Mouse (Mus musculus) forebrain, embryonic 14.5 days (tissue): ENCODE measurements around the gene Gm49369. TPM values are rescaled to one million over a fixed set of nuclear protein-coding genes. Genes with fewer than 3 reads are reported as not detected.

ENCODE experiments used
- ATAC-seq: fragments of 200-750 bp; cut with Nextera tagmentation; 2 replicates; pipeline ENCODE4 v1.8.0; 2017; ENCODE audit warnings: mild to moderate bottlenecking, moderate library complexity
- DNase-seq: peaks from one replicate; pipeline ENCODE4 v3.0.0-alpha.2; 2015; ENCODE audit warnings: low spot score
- H3K27ac ChIP-seq: fragments of 300-500 bp; sonication (generic); 2 replicates; pipeline ENCODE4 v1.5.1; 2014; ENCODE audit warnings: low read depth, mild to moderate bottlenecking, control low read depth, low read length, moderate library complexity
- H3K27me3 ChIP-seq: fragments of 300-500 bp; sonication (generic); replicated peaks from 2 replicates; pipeline ENCODE4 v1.6.1; 2014; ENCODE audit warnings: low read length, control low read depth, mixed read lengths; ENCODE audit not compliant: control insufficient read depth, insufficient read depth
- H3K36me3 ChIP-seq: fragments of 300-500 bp; sonication (generic); 2 replicates; pipeline ENCODE4 v1.6.1; 2014; ENCODE audit warnings: low read length, control low read depth; ENCODE audit not compliant: control insufficient read depth, insufficient read depth
- H3K4me1 ChIP-seq: fragments of 300-500 bp; sonication (generic); 2 replicates; pipeline ENCODE4 v1.6.1; 2014; ENCODE audit warnings: antibody characterized with exemption, low read length, control low read depth; ENCODE audit not compliant: control insufficient read depth, insufficient read depth
- H3K4me2 ChIP-seq: fragments of 300-500 bp; sonication (generic); 2 replicates; pipeline ENCODE4 v1.6.1; 2014; ENCODE audit warnings: mild to moderate bottlenecking, control low read depth, low read length
- H3K4me3 ChIP-seq: fragments of 300-500 bp; sonication (generic); 2 replicates; pipeline ENCODE4 v1.5.1; 2014; ENCODE audit warnings: low read depth, low read length, control low read depth
- H3K9ac ChIP-seq: fragments of 300-500 bp; sonication (generic); 2 replicates; pipeline ENCODE4 v1.6.1; 2014; ENCODE audit warnings: mild to moderate bottlenecking, low read length, control low read depth, moderate library complexity
- H3K9me3 ChIP-seq: fragments of 300-500 bp; sonication (generic); replicated peaks from 2 replicates; pipeline ENCODE4 v1.6.1; 2016; ENCODE audit warnings: low read length, control low read depth, mixed read lengths; ENCODE audit not compliant: control insufficient read depth
- WGBS: fragments of 180-500 bp; shearing (Covaris S2); extraction: QIAGEN DNeasy Blood & Tissue Kit; methylation state at CpG from one replicate; pipeline ENCODE4 v1.1.7; 2014; 5-methylcytosine and 5-hydroxymethylcytosine counted together
- polyA plus RNA-seq: library from polyadenylated mRNA; unstranded; fragments of >200 nt; fragmentation: Nextera tagmentation; extraction: Ambion mirVana; gene quantifications from 2 replicates; pipeline ENCODE4 v1.2.1, GENCODE M21; 2014

Gm49369 gene
- polyA plus RNA-seq, 1 experiment from 2014 or later: not detected

DNA sequence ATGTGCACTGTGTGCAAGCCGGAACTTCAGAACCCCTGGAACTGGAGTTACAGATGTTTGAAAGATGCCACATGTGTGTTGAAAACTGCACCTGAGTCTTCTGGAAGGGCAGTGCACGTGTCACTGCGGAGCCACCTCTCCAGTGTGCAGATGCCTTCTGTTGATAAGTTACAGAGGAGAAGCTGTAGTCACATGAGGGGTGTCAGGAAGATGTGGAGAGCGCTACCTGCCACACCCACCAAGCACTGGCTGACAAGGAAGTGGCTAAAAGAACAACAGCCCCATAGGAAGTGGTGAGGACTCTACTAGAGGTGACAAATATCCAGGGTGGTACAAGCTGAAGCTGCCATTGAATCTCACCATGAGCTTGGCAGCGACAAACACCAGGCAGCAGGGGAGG, 28.6 kb downstream of the Gm49369 start:
- H3K27ac ChIP-seq: no peak overlapping the region
- H3K9ac ChIP-seq: no peak overlapping the region
- no peaks in the 10 kb centered on the region for H3K9me3 ChIP-seq
- no peak overlapping the region for H3K4me3 ChIP-seq
- DNase-seq (no peak), ATAC-seq (no peak)
- H3K4me1 ChIP-seq: 0 out of 2 replicates have a peak, but pooled peaks cover 4% of the 10 kb centered on the region
- 82% methylated on average over 5 of the region's 5 CpGs for whole genome bisulfite sequencing
- no peaks in the 10 kb centered on the region for H3K27me3 ChIP-seq
- no peak overlapping the region for H3K4me2 ChIP-seq
- H3K36me3 ChIP-seq: no peaks in the 10 kb centered on the region

DNA sequence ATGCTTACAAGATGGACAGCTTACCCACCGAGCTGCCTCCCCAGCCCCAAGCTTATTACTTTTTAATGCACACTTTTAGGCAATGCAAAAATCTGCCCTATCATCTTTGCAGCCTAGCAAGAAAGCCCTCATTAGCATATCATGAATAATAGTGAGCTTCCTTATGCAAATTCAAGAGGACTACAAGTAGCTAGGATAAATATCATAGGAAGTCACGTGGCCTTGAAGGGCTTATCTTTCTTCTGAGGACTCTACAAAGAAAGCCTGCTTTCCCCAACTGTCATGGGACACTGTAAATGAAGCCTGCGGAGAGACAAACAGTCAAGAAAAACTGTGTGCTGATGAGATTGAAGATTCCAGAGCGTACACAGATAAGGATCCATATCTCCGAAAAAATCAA, 30.9 kb downstream of the Gm49369 start:
- no peak overlapping the region for H3K4me2 ChIP-seq
- 0 out of 2 replicates have a peak, but pooled peaks cover 4% of the 10 kb centered on the region for H3K4me1 ChIP-seq
- H3K27ac ChIP-seq: no peak overlapping the region
- peak; percentile 65 for DNase-seq
- no peaks in the 10 kb centered on the region for H3K36me3 ChIP-seq
- no peak overlapping the region for H3K4me3 ChIP-seq
- WGBS: 63% methylated on average over 5 of the region's 5 CpGs
- H3K9ac ChIP-seq: no peak overlapping the region
- H3K27me3 ChIP-seq: no peaks in the 10 kb centered on the region
- ATAC-seq: peak; percentile 68
- H3K9me3 ChIP-seq: no peaks in the 10 kb centered on the region

DNA sequence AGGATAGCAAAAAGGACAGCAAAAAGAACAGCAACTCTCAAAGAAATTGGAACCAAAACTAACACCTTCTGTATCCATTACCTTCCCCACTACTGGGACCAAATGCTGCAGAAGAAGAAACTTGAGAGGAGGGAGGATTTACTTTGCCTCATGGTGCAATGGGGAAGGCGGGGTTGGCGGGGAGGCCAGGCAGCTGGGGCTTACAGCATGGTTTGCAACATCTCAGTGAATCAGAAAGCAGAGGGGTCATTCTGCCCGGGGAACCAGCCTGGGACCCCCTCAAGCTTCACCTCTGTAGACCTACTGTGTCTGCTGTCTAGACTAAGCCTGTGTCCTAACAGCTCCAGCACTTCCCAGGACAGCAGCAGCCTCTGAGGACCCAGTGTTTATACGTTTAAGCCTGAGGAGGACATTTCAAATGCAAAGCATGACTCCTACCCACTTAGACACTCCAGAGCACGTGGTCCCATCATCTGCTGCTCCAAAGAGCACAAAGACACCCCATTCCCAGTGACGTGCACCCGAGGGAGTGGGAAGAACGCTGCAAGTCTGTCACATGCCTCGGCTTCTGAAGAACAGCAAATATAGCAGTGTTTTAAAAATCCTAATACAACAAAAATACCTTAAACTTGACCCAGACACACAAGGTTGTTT, 33.0 kb downstream of the Gm49369 start:
- H3K4me2 ChIP-seq: no peak overlapping the region
- no peaks in the 10 kb centered on the region for H3K27me3 ChIP-seq
- H3K9ac ChIP-seq: peak overlapping the region; percentile 17; the same call in 1 of the 2 replicates
- H3K9me3 ChIP-seq: no peaks in the 10 kb centered on the region
- DNase-seq: peak; percentile 77
- WGBS: 26% methylated on average over 9 of the region's 9 CpGs
- H3K36me3 ChIP-seq: no peaks in the 10 kb centered on the region
- H3K4me1 ChIP-seq: 0 out of 2 replicates have a peak, but pooled peaks cover 4% of the 10 kb centered on the region
- peak overlapping the region; percentile 17; the same call in 1 of the 2 replicates for H3K27ac ChIP-seq
- H3K4me3 ChIP-seq: no peak overlapping the region
- ATAC-seq: peak; percentile 87

DNA sequence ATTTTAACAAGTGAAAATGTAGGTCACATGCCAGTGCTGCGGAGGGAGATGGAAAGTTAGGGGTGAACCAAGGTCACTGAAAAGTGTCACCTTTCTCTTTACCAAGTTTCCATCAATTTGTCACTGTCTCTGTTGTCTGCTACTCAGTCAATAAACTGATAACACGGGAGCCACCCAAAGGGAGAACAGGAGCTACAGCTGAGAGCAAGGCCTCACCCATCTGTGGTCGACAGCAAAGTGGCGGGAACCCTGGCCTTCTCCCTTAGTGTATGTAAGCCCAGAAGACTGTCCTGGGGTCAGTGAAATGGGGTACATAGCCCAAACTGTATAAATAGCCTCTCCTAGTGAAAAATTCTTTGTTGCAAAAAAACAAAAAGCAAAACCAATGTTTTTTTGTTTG, 34.9 kb downstream of the Gm49369 start:
- Histone ChIP-seq H3K4me3 (no peak overlapping the region), H3K4me2 (no peak overlapping the region), H3K9ac (no peak overlapping the region), H3K27me3 (no peaks in the 10 kb centered on the region), H3K27ac (no peak overlapping the region), H3K36me3 (no peaks in the 10 kb centered on the region), H3K9me3 (no peaks in the 10 kb centered on the region), H3K4me1 (0 out of 2 replicates have a peak, but pooled peaks cover 4% of the 10 kb centered on the region)
- DNase-seq (no peak), ATAC-seq (no peak)
- WGBS: 86% methylated on average over 4 of the region's 4 CpGs

DNA sequence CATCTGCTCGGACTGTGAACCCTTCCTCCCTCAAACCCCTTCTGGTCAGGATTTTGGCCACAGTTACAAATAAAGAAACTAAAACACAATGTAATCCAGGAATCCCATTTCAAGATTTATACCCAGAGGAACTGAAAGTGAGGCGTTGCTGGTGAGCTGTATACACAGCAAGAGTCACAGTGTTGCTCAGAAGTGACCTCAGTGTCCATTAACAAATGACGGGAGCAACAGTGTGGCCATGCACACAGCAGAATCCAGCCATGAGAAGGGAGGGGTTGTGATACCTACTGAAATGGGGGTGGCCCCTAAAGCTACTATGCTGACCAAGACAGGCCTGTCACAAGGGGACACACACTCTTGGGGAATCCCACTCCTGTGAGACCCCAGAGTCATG, 40.2 kb downstream of the Gm49369 start:
- no peak for ATAC-seq
- Histone ChIP-seq H3K27me3 (no peaks in the 10 kb centered on the region), H3K9ac (no peak overlapping the region), H3K4me1 (no peaks in the 10 kb centered on the region), H3K4me2 (no peak overlapping the region), H3K4me3 (no peak overlapping the region), H3K27ac (no peak overlapping the region), H3K36me3 (no peaks in the 10 kb centered on the region), H3K9me3 (no peaks in the 10 kb centered on the region)
- no peak for DNase-seq
- WGBS: 80% methylated on average over 3 of the region's 3 CpGs

DNA sequence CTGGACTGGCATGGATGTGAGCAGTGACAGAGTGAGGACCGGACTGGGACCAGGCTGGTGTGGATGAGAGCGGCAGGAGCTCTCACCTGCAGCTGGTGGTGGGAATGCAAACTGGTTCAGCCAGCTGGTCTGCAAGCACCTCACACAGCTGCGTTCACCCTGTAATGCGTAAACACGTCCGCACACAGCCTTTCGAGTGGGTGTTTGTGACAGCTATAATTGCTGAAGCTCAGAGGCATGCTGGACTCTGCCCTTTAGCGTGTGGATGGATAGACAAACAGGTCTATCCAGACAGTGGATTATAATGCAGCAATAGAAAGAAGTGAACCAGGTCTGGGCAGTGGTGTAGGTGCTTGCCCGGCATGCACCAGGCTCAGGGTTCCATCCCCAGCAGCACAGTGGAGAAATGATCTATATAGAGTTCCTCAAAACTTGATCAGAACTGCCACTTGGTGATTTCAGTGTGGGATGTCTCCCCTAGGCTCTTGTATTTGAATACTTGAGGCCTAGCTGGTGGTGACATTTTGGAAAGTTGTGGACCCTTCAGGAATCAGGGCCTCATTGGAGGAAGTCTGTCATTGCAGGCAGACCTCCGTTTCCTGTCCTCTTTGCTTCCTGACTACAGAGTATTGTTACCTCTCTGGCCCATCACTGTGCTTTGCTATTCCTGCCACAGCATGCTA, 40.8 kb downstream of the Gm49369 start:
- 82% methylated on average over 10 of the region's 10 CpGs for WGBS
- no peak for DNase-seq
- no peak overlapping the region for H3K27ac ChIP-seq

DNA sequence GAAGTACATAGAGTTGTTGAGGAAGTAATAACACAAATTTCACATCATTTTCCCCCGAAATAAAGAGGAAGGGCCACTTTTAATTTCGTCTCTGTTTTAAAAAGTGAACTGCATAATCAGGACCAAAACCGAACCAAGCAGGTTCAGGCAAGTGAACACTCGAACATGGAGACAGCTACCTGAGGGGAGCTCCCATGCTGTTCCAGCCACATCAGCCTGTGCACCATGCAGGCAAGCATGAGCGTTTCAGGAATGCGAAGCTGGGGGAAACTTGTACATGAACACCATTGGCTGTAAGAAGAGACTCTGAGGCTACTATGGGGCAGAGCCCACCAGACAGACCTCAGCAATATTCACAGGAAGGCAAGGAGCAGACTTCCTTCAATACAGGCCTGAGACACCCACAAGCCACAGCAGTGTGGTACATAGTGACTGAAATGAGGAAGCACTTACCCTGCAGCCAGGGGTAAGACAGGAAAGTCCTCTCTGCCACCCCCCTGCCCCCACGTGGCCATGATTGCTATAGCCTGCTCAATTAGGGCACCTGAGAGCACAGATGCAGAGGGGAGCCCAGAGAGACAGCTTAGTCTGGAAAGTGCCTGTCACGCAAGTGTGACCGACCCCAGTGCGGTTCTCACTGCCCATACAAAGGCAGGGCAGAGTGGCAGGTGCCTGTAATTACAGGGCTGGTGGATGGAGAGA, 42.0 kb downstream of the Gm49369 start:
- Histone ChIP-seq H3K36me3 (no peaks in the 10 kb centered on the region), H3K27ac (no peak overlapping the region), H3K4me3 (no peak overlapping the region), H3K27me3 (no peaks in the 10 kb centered on the region), H3K9ac (no peak overlapping the region), H3K9me3 (no peaks in the 10 kb centered on the region), H3K4me1 (no peaks in the 10 kb centered on the region), H3K4me2 (no peak overlapping the region)
- 59% methylated on average over 10 of the region's 10 CpGs for WGBS
- no peak for DNase-seq
- no peak for ATAC-seq

More for the DNA sequence above, 40.8 kb downstream of the Gm49369 start:
- no peak overlapping the region for H3K4me3 ChIP-seq
- no peaks in the 10 kb centered on the region for H3K27me3 ChIP-seq
- no peak overlapping the region for H3K9ac ChIP-seq
- H3K36me3 ChIP-seq: no peaks in the 10 kb centered on the region
- no peaks in the 10 kb centered on the region for H3K4me1 ChIP-seq
- no peak for ATAC-seq
- no peak overlapping the region for H3K4me2 ChIP-seq
- no peaks in the 10 kb centered on the region for H3K9me3 ChIP-seq

DNA sequence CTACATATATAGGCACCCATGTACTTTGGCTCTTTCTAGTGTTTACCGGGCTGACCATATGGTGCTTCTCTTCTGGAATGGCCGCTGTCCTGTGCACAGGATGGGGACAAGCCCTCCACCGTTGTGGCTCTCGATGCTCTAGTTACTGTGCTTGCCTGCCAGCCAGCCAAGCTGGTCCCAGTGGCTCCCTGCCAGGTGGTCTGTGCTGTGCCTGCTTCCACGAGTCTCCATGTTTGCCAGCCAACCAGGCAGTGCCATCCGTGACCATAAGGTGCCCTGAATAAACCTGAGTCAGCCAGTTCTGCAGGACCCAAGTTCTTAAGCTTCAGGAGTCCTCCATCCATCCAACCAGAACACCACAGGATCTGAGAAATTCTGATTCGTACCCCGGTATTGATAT, 47.3 kb downstream of the Gm49369 start:
- H3K9me3 ChIP-seq: no peaks in the 10 kb centered on the region
- no peak overlapping the region for H3K4me3 ChIP-seq
- DNase-seq: peak; percentile 29
- no peak overlapping the region for H3K27ac ChIP-seq
- no peaks in the 10 kb centered on the region for H3K27me3 ChIP-seq
- no peaks in the 10 kb centered on the region for H3K4me1 ChIP-seq
- H3K9ac ChIP-seq: no peak overlapping the region
- H3K4me2 ChIP-seq: no peak overlapping the region
- ATAC-seq: no peak
- H3K36me3 ChIP-seq: no peaks in the 10 kb centered on the region
- 64% methylated on average over 8 of the region's 8 CpGs for WGBS

DNA sequence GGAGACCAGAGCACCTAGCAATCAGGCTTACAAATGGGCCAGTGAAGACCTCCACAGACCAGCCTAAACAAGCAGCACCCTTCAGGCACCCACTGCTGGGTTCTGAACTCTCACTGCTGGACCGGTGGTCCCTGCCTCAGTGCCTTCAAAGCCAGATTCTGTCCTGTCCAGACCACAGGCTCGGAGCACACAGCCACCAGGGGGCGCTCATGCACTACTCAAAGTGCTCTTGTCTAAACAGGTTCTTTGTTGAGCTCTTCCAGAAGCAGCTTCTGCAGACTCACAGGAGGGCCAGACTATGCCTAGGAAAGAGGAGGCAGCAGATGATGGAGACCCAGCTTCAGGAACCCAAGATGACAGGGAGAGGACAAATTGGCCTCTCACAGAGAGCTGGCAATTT, 48.2 kb downstream of the Gm49369 start:
- H3K4me3 ChIP-seq: no peak overlapping the region
- H3K27ac ChIP-seq: no peak overlapping the region
- H3K9me3 ChIP-seq: no peaks in the 10 kb centered on the region
- H3K4me1 ChIP-seq: no peaks in the 10 kb centered on the region
- no peaks in the 10 kb centered on the region for H3K27me3 ChIP-seq
- H3K36me3 ChIP-seq: no peaks in the 10 kb centered on the region
- no peak overlapping the region for H3K9ac ChIP-seq
- peak; percentile 84 for ATAC-seq
- WGBS: 6% methylated on average over 3 of the region's 3 CpGs
- DNase-seq: peak; percentile 95
- no peak overlapping the region for H3K4me2 ChIP-seq
